Mouse (Mus musculus) cerebellum, postnatal 10 days (tissue): ENCODE measurements at regions not wholly inside any gene's neighbourhood (a gene's known extent, or its start where the extent isn't known, plus 50 kb on each side); places are given as distances from the start of the nearest gene placed in this dataset.
A peak's percentile ranks its signal among the peaks of the same experiment; 100 is the strongest.

Experiments
- DNase-seq, 2 experiments: peaks; one replicate each; pipeline ENCODE4 v3.0.0; 2021; ENCODE audit warnings: mixed read lengths in 2 of 2

DNA sequence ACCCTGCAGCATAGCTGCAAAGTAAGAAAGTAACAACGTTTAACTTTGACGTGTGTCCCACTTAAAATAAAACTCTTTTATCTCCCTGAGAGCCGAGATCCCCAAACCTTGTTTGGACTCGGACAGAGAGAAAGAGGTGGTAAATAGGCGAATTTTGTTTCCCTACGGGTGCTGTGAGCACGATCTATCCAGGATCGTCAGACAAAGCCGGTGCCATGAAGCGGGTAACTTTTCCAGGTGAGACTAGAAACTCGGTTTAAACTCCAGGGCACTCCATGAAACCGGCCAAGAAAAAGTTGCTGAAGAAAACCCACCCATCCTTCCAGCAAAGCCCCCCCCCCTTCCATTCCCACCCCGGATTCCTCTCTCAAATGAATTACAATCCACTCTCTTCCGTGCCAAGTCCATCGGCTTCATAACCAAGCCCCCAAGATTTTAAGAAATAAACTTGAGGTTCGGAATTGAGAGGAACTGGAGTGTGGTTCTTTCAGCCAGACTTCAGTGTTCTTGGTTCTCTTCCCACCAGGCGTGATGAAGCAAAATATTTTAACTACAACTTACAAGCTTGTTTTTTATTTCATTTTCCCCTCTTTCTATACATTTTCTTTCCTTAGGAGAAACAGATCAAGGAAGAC lies 153.7 kb downstream of the Insig2 start:
- DNase-seq, result peak in 1 of 2 experiments; percentile 31

DNA sequence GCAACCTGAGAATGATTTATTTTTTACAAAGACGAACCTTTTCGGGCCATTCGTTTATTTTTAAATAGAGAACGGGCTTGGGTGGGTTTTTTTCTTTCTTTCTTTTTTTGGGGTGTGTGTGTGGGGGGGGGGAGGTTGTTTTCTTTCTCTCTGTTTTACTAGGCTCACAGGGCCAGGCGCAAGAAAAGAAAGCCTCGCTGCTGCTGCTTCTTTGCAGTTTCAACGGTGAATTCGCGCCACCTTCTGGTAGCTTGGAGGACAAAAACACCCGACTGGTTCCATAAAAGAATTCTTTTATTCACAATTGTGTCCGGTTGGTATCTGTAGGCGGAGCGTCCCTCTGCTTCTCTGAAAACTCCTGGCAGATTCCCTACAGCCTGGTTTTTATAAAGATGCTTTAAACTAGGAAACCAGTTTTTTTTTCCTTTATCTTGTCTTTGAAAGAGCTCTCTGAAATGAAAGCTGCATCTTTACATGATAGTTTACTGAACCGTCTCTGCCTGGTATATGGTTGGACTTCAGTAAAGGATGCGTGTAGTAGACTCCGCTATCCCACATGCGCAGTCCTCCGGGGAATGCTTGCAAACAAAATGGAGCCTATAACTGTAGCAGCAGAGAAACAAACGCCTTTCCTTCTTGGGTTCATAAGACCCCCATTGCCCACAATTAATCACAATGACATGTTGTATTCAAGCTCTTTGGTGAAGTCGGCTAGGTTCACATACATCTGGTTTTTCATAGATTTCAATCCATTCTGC lies 151.9 kb downstream of the Insig2 start:
- peak; percentile 94 for DNase-seq

DNA sequence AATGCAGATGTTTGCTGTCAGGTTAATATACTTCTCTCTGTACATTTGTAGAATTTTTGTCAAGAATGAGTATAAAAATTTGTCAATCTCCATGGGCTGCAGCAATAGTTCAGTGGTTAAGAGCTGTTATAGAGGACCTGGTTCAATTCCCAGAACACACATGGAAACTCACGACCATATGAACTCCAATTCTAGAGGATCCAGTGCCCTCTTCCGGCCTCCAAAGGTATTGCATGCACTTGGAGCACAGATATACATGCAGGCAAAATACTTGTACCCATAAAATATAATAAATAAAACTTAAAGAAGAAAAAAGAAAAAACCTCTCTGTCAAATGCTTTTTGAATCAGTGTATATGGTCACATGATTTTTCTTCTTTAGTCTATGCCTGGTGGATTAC lies 143.5 kb downstream of the Insig2 start:
- no peak for DNase-seq

DNA sequence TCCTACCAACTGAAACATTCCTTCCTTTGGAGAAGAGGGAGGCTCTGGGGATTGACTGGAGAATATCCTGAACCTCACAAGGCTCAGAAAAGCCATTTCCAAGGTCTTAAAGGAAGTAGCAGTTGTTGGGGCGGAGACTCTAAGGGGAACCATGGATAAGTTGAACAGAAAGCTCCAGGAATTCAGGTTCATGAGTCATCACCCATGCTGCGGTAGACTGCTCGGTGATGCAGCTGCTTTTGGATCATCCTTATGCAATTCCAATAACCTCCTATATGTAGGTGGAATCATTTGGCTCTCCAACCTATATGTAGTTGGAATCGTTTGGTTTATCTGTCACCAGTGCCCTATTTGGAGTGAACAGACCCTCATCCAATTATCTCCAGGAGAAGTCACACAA lies 137.6 kb downstream of the Insig2 start:
- DNase-seq, result no peak

DNA sequence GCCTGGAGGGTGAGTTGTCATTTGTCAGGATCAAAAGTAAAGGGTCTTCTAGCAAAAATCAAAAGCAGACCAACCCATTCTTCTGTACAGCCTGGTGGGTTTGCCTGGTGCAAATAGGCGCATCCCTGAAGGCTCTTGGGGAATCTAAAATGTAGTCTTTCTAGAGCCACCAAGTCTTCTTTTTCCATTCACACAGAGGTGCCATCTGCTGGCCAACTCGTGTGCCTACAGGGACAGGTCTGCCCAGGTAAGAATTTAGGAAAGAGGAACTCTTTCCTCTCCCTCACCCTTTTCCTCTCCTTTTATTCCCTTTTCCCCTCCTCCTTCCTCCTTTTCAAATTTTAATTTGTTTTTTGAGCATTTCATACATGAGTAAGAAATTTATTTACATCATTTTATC lies 116.5 kb downstream of the Insig2 start:
- peak; percentile 64 to 66 for DNase-seq

DNA sequence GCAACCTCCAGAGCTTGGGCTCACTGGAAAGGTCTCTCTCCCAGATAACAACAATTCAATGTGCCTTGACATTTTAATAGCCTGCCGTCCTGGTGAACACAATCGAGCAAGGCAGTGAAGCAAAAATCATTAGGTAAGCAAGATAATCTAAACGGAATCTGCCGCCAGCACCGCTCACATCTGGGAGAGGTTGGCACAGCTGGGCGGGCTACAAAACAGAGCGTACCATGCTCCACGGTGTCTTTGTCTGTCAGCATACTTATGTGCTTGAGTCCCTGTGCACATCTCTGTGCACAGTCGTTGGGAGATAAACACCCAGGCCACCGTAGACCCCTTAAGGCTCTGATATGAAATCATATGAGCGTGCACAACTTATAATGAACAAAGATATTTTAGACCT lies 108.1 kb downstream of the Insig2 start:
- DNase-seq, result no peak

DNA sequence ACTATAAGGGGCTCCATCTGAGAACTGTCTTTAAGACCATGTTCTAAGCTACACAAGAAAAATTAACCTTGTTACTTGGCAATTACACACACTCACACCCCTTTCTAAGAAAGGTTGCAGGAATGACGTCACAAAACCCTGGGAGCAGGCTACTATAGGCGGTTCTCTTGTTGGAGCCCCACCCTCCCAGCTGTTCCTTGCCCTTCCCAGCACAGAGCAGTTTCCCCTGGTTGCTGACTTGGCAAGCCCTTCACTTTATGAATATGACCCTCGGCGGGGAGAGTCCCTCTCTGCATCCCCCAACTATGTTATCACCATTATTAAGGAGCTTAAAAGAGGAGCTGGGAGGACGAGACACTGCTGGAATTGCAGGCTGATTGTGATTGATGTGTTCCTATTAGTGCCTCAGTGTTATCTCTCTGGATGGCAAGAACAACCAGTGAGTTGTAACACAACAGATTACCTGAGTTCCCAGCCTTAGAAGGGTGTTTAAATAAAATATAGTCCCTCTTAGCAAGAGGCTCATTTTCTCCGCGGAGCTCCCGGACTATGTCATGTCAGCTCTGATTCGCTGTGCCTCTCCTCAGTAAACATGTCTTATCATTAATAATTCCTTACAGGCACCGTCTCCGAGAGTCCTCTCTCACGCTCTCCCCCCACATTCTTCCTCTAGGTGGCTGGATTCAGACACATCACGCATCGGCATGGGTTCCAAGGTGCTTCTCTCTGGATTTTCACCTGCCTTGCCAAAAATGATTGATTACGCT lies 105.7 kb downstream of the Insig2 start:
- DNase-seq, result no peak

DNA sequence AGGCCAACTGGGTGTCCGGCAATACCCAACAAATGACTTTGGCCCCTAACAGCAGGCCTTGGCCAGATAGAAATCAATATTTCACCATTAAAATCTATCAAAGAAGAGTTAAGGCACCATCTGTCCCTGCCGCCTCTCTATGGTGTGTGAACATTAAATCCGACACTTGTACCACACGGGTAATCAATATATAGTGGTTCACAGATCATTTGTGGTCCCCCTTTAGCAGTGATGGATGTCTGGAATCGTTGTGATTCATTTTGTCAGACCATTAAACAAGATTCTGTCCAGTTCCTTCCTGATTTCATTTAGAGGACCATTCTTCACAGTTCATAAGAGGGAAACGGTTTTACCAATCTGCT lies 105.2 kb downstream of the Insig2 start:
- DNase-seq, result no peak

DNA sequence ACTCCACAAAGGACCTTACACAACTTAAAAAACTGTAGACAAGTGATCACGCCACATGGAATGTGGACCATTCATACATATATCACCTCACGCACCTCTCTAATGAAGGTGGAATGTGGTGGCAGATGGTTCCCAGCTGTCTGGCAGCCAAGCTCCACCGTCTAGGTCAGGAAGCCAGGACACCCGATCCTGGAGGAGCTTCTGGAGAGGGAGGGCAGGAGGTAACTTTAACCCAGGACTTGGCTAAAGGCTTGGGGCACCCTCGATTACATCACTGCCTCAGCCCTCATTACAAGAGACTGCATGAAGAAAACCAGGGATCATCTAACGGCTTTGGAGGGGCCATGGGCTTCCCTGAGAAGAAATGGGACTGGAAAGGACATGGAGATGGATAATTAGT lies 88.8 kb downstream of the Insig2 start:
- no peak for DNase-seq

DNA sequence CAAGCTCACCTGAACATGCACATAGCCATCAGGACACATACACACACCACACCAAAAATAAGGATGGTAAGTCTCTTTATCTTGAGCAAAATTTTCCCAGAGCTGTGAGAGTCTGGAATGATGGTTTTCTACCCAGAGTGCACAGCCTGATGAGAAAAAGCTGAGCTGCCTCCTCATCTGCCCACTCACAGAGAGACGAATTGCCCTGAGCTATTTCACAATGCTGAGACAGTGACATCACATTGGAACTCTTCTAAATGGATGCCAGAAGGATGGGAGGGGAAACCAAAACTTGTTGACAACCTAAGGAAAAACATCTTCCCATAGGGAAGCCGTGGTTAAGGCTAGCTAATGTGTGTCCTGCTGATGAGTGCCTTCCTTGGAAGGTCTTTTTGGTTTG lies 84.8 kb downstream of the Insig2 start:
- DNase-seq, result no peak

DNA sequence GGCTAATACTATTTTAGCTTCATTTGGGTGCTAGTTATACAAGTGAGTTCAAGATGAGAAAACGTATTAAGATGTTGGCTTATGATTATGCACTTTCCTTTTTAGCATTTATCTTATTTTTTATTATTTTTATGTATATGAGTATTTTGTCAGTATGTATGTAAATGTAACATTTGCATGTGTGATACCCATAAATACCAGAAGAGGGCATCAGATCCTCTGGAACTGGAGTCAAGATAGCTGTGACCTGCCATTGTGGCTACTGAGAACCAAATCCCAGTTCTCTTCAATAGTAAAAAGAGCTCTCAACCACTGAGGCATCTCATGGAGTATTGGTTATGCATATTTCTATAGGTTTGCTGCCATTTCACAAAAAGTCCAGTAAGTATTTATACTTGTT lies 83.3 kb downstream of the Insig2 start:
- peak in 1 of 2 experiments; percentile 49 for DNase-seq

DNA sequence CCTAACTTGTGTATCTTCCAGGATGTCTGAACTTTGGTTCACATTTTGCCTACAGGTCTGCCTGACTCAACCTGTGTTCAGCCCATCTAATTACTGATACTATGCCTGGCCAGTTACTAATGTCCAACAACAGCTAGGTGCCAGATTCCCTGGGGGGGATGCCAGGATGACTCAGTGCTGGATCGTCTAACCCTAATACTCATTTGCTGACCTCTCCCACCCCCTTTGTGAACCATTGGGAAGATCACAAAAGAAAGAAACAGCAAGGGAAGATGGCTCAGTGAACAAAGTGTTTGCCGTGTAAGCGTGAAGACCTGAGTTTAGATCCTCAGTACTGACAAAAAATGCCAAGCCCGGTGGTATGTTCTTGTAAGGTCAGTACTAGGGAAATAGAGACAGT lies 81.7 kb downstream of the Insig2 start:
- DNase-seq, result no peak

DNA sequence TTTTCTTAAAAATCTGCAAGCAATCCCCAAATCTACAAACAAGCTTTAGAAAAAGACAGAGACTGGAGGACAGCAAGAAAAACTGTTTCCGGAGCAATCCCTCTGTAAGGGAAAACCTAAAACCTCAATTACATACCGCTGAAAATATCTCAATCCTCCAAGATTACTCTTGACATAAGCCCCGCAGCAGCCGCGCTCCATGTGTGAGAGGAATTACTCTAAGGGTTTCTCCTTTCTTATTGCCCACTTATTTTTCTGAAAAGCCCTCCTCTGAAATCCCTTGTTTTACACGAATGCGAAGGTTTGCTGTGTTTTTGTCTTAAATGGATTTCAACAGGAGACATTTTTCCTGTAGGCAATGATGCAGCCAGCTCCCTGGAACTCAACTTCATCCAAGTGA lies 80.3 kb downstream of the Insig2 start:
- DNase-seq, result no peak

DNA sequence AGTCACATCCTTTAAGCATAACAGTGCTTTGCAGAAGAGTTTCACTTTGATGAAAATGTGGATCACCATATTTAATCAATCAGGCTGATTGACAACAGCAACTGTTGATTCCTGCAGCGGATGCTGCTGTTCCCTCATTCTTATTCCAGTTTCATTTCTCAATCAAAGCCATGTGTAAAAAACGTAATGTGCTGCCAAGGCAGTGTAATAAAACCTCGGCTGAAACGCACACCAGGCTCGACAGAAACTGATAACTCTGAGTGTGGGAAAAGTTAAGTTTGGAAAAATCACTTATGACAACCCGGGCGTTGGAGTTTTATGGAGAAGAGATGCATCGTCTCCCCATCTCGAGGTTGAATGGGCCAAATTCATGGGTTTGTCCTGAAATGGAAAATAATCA lies 78.2 kb downstream of the Insig2 start:
- no peak for DNase-seq
